Mouse (Mus musculus) intestine, postnatal 0 days (tissue): Measurements from ENCODE around the gene Pigs. TPM values are rescaled to one million over a fixed set of nuclear protein-coding genes. Genes with fewer than 3 reads are reported as not detected.

Experiments used
- ATAC-seq: fragments of 200-750 bp; cut with Nextera tagmentation; 2 replicates; pipeline ENCODE4 v1.8.0; 2017; ENCODE audit warnings: mild to moderate bottlenecking, moderate TSS enrichment, moderate library complexity
- H3K27ac ChIP-seq: fragments of 300-500 bp; sonication (generic); 2 replicates; pipeline ENCODE4 v1.5.1; 2014; ENCODE audit warnings: mild to moderate bottlenecking, low read depth, low read length, moderate library complexity
- H3K27me3 ChIP-seq: fragments of 300-500 bp; sonication (generic); replicated peaks from 2 replicates; pipeline ENCODE4 v1.6.1; 2014; ENCODE audit warnings: low read length, mixed read lengths; ENCODE audit not compliant: control insufficient read depth, insufficient read depth
- H3K36me3 ChIP-seq: fragments of 300-500 bp; sonication (generic); 2 replicates; pipeline ENCODE4 v1.6.1; 2014; ENCODE audit warnings: mild to moderate bottlenecking, moderate library complexity; ENCODE audit not compliant: control insufficient read depth, insufficient read depth
- H3K4me1 ChIP-seq: fragments of 300-500 bp; sonication (generic); replicated peaks from 2 replicates; pipeline ENCODE4 v1.6.1; 2014; ENCODE audit warnings: antibody characterized with exemption, low read length, mixed read lengths; ENCODE audit not compliant: control insufficient read depth, insufficient read depth
- H3K4me2 ChIP-seq: fragments of 300-500 bp; sonication (generic); replicated peaks from 2 replicates; pipeline ENCODE4 v1.6.1; 2014; ENCODE audit warnings: low read depth, mild to moderate bottlenecking, moderate library complexity
- H3K4me3 ChIP-seq: fragments of 300-500 bp; sonication (generic); 2 replicates; pipeline ENCODE4 v1.5.1; 2014; ENCODE audit warnings: low read depth, low read length
- H3K9ac ChIP-seq: fragments of 300-500 bp; sonication (generic); 2 replicates; pipeline ENCODE4 v1.6.1; 2014; ENCODE audit warnings: mild to moderate bottlenecking, low read depth, low read length
- H3K9me3 ChIP-seq: fragments of 300-500 bp; sonication (generic); 2 replicates; pipeline ENCODE4 v1.6.1; 2016; ENCODE audit warnings: mixed run types; ENCODE audit not compliant: control insufficient read depth
- CTCF ChIP-seq: sonication (generic); IDR thresholded peaks from 2 replicates; pipeline ENCODE4 v1.5.1; 2016; ENCODE audit warnings: low read depth, mild to moderate bottlenecking, control low read depth, antibody characterized with exemption, moderate library complexity
- WGBS: fragments of 180-500 bp; shearing (Covaris S2); extraction: QIAGEN DNeasy Blood & Tissue Kit; methylation state at CpG from one replicate; pipeline ENCODE4 v1.1.7; 2014; 5-methylcytosine and 5-hydroxymethylcytosine counted together
- polyA plus RNA-seq: library from polyadenylated mRNA; unstranded; fragments of >200 nt; fragmentation: Nextera tagmentation; extraction: Ambion mirVana; gene quantifications from 2 replicates; pipeline ENCODE4 v1.2.1, GENCODE M21; 2015

Pigs gene
- polyA plus RNA-seq, 1 experiment from 2014 or later = 58.6 TPM

GRCm38 (mm10) chr11:78367456-78368225, 39.4 kb downstream of the Pigs start:
- no peak for TF ChIP-seq CTCF
- Histone ChIP-seq H3K4me3 (no peak overlapping the region), H3K36me3 (no peaks in the 10 kb centered on the region), H3K27me3 (no peaks in the 10 kb centered on the region), H3K27ac (no peak overlapping the region), H3K4me1 (peaks cover 14% of the 10 kb centered on the region), H3K9ac (no peak overlapping the region), H3K9me3 (no peaks in the 10 kb centered on the region), H3K4me2 (no peak overlapping the region)
- ATAC-seq = no peak
- WGBS = 64% methylated on average over 15 of the region's 15 CpGs

- Histone ChIP-seq H3K9ac (no peak overlapping the region), H3K4me3 (no peak overlapping the region), H3K27me3 (no peaks in the 10 kb centered on the region), H3K36me3 (no peaks in the 10 kb centered on the region), H3K4me2 (no peak overlapping the region), H3K27ac (no peak overlapping the region), H3K9me3 (no peaks in the 10 kb centered on the region), H3K4me1 (0 out of 2 replicates have a peak, but pooled peaks cover 3% of the 10 kb centered on the region)
- no peak for ATAC-seq
- no peak for TF ChIP-seq CTCF
- WGBS = 38% methylated on average over 1 of the region's 1 CpGs
Observed at GRCm38 (mm10) chr11:78370389-78370788, 42.2 kb downstream of the Pigs start.

GRCm38 (mm10) chr11:78371711-78372110, 43.5 kb downstream of the Pigs start:
- WGBS = 95% methylated on average over 11 of the region's 11 CpGs
- Histone ChIP-seq H3K9ac (no peak overlapping the region), H3K36me3 (no peaks in the 10 kb centered on the region), H3K4me2 (no peak overlapping the region), H3K4me1 (0 out of 2 replicates have a peak, but pooled peaks cover 3% of the 10 kb centered on the region), H3K27ac (no peak overlapping the region), H3K9me3 (no peaks in the 10 kb centered on the region), H3K27me3 (no peaks in the 10 kb centered on the region), H3K4me3 (no peak overlapping the region)
- no peak for ATAC-seq
- no peak for TF ChIP-seq CTCF

GRCm38 (mm10) chr11:78372166-78372565, 44.0 kb downstream of the Pigs start:
- 0 out of 2 replicates have a peak, but pooled peaks cover 3% of the 10 kb centered on the region for H3K4me1 ChIP-seq
- H3K9ac ChIP-seq = no peak overlapping the region
- peak; percentile 34; the same call in 1 of the 2 replicates for ATAC-seq
- no peak for TF ChIP-seq CTCF
- 67% methylated on average over 3 of the region's 3 CpGs for WGBS
- H3K4me2 ChIP-seq = no peak overlapping the region
- no peaks in the 10 kb centered on the region for H3K9me3 ChIP-seq
- H3K27me3 ChIP-seq = no peaks in the 10 kb centered on the region
- H3K4me3 ChIP-seq = no peak overlapping the region
- no peak overlapping the region for H3K27ac ChIP-seq
- no peaks in the 10 kb centered on the region for H3K36me3 ChIP-seq

- H3K27me3 ChIP-seq = no peaks in the 10 kb centered on the region
- no peak overlapping the region for H3K27ac ChIP-seq
Observed at GRCm38 (mm10) chr11:78372610-78373009, 44.4 kb downstream of the Pigs start.

GRCm38 (mm10) chr11:78374147-78374546, 45.9 kb downstream of the Pigs start:
- Histone ChIP-seq H3K9ac (no peak overlapping the region), H3K4me2 (no peak overlapping the region), H3K9me3 (no peaks in the 10 kb centered on the region), H3K36me3 (no peaks in the 10 kb centered on the region), H3K27ac (no peak overlapping the region), H3K27me3 (no peaks in the 10 kb centered on the region), H3K4me1 (no peaks in the 10 kb centered on the region), H3K4me3 (no peak overlapping the region)
- no peak for ATAC-seq
- no peak for TF ChIP-seq CTCF
- WGBS = 86% methylated on average over 8 of the region's 8 CpGs

More at GRCm38 (mm10) chr11:78372610-78373009, 44.4 kb downstream of the Pigs start:
- no peak for TF ChIP-seq CTCF
- Histone ChIP-seq H3K9me3 (no peaks in the 10 kb centered on the region), H3K9ac (no peak overlapping the region), H3K4me3 (no peak overlapping the region), H3K4me2 (no peak overlapping the region), H3K4me1 (no peaks in the 10 kb centered on the region), H3K36me3 (no peaks in the 10 kb centered on the region)
- WGBS = 35% methylated on average over 7 of the region's 7 CpGs
- no peak for ATAC-seq
